Mouse (Mus musculus) cortical plate, adult 2 months (tissue): ENCODE results near the gene Pfkfb4. TPM values are rescaled to one million over a fixed set of nuclear protein-coding genes. Genes with fewer than 3 reads are reported as not detected.

Source experiments
- H3K27ac ChIP-seq: fragments of 200-500 bp; 2 replicates; pipeline ENCODE4 v1.5.1; 2012; ENCODE audit warnings: low read length, control low read depth, inconsistent platforms; ENCODE audit not compliant: insufficient read depth
- H3K4me1 ChIP-seq: fragments of 200-500 bp; 2 replicates; pipeline ENCODE4 v1.6.1; 2011; ENCODE audit warnings: low read length; ENCODE audit not compliant: control insufficient read depth, insufficient read depth
- H3K4me3 ChIP-seq: fragments of 200-500 bp; 2 replicates; pipeline ENCODE4 v1.5.1; 2011; ENCODE audit warnings: mild to moderate bottlenecking, low read length, control low read depth; ENCODE audit not compliant: insufficient read depth
- CTCF ChIP-seq: fragments of 200-500 bp; IDR thresholded peaks from 2 replicates; pipeline ENCODE4 v1.5.1; 2011; ENCODE audit warnings: mild to moderate bottlenecking, control low read depth, low read length; ENCODE audit not compliant: insufficient read depth; ENCODE audit errors: extremely low read depth
- POLR2A ChIP-seq: fragments of 200-500 bp; IDR thresholded peaks from 2 replicates; pipeline ENCODE4 v1.6.1; 2011; ENCODE audit warnings: mild to moderate bottlenecking, low read length, control low read depth; ENCODE audit not compliant: insufficient read depth; ENCODE audit errors: extremely low read depth
- polyA plus RNA-seq: library from polyadenylated mRNA; depleted of rRNA; stranded (reverse); fragments of >200 nt; gene quantifications from 2 replicates; pipeline ENCODE4 v1.2.3, GENCODE M21; 2012

Pfkfb4 gene
- polyA plus RNA-seq, 1 experiment: 20.8 TPM

DNA sequence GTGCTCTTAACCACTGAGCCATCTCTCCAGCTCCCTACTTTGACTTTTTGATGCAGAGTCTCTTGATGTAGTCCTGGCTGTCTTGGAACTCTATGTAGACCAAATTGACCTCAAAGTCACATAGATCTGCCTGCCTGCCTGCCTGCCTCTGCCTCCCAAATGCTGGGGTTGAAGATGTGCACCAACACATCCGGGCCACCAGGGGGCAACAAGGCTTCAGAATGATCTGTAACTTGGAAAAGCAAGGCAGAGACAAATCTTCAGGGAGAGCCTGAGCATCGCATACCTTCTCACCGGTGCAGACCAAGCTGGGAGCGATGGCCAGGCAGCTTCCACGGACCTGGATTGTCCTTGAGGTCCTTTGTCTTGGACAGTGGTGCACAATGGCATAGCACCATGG, 54.7 kb downstream of the Pfkfb4 start:
- H3K27ac ChIP-seq: no peak overlapping the region
- no peak overlapping the region for H3K4me3 ChIP-seq
- TF ChIP-seq CTCF (peak; percentile 58), POLR2A (no peak)
- H3K4me1 ChIP-seq: no peaks in the 10 kb centered on the region

DNA sequence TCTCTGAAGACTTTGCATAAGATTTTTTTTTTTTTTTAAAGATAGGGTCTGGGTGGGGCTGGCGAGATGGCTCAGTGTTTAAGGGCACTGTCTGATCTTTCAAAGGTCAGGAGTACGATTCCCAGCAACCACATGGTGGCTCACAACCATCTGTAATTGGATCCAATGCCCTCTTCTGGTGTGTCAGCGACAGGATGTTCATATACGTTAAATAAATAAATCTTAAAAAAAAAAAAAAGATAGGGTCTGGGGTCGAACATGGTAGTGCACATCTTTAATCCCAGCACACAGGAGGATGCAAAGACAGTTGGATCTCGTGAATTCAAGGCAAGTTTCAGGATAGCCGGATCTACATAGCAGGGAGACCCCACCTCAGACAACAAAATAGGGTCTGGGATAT, 57.7 kb downstream of the Pfkfb4 start:
- Histone ChIP-seq H3K4me3 (no peak overlapping the region), H3K4me1 (no peaks in the 10 kb centered on the region), H3K27ac (no peak overlapping the region)
- no peak for TF ChIP-seq CTCF
- no peak for TF ChIP-seq POLR2A

DNA sequence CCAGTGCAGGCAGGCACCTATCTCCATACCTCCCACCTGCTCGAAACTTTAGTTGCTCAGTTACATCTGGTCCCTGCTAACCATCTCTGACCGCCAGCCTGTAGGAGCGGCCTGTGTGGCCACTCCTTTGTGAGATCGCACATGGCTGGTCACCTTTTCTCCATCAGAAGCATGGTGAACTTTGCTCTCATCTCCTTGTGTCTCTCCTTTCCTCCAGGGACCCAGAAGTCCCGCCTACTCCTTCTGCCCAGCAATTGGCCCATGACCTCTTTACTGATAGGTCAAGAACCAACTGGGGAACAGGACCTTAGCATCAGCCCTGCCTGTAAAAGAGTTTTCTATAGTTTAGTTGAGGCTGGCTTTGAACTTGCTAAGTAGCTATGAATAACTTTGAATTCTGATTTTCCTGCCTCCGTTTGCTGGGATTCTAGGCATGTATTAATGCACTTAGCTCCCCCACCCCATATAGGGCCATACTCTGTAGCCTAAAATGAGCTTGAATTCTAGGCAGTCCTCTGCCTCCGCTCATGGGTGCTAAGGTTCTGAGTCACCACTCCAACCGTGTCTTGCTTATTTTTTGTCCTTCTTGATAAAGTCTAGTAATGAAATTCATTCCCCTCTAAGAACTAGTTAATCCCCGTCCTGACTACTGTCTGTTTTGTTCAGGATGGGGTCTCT, 58.6 kb downstream of the Pfkfb4 start:
- Histone ChIP-seq H3K27ac (no peak overlapping the region), H3K4me3 (no peak overlapping the region), H3K4me1 (no peaks in the 10 kb centered on the region)
- TF ChIP-seq POLR2A (no peak), CTCF (no peak)

DNA sequence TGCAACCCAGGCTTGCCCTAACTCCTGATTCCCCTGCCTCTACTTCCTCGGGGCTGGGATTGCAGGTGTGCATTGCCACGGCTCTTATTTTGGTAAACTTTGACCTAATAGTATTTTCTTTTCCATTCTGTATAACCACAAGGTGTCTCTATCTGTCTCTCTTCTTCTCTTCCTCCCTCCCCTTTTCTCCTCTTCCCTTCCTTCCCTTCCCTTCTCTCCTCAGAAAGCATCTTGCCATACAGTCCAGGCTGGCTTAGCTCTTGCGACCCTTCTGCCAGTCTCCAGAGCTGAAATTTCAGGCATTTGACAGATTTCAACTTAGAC, 59.1 kb downstream of the Pfkfb4 start:
- Histone ChIP-seq H3K4me1 (peaks cover 3% of the 10 kb centered on the region), H3K27ac (no peak overlapping the region), H3K4me3 (no peak overlapping the region)
- no peak for TF ChIP-seq POLR2A
- no peak for TF ChIP-seq CTCF

DNA sequence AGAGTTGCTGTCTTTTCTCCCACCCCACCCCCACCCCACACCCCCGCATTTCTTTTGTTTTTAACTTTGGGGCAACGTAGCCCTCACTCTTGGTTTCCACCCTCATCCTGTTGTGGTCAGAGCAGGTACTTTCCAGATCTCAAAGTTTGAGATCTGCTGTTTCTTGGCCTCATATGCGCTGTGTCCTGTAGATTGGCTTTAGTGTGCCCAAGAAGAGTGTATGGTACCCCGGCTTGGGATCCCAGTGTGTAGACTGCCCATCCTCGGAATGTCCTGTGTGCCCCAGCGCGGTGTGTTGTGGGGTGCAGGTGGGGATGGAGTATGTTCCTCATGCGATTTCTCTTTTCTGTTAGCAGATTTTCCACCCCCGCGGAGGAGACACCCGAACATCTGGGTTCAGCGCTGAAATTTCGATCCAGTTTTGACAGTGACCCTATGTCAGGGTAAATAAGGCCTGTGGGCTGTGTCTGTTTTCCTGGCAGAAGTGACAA, 59.5 kb downstream of the Pfkfb4 start:
- H3K4me1 ChIP-seq: peaks cover 3% of the 10 kb centered on the region
- no peak overlapping the region for H3K27ac ChIP-seq
- no peak overlapping the region for H3K4me3 ChIP-seq
- TF ChIP-seq POLR2A: no peak
- no peak for TF ChIP-seq CTCF

DNA sequence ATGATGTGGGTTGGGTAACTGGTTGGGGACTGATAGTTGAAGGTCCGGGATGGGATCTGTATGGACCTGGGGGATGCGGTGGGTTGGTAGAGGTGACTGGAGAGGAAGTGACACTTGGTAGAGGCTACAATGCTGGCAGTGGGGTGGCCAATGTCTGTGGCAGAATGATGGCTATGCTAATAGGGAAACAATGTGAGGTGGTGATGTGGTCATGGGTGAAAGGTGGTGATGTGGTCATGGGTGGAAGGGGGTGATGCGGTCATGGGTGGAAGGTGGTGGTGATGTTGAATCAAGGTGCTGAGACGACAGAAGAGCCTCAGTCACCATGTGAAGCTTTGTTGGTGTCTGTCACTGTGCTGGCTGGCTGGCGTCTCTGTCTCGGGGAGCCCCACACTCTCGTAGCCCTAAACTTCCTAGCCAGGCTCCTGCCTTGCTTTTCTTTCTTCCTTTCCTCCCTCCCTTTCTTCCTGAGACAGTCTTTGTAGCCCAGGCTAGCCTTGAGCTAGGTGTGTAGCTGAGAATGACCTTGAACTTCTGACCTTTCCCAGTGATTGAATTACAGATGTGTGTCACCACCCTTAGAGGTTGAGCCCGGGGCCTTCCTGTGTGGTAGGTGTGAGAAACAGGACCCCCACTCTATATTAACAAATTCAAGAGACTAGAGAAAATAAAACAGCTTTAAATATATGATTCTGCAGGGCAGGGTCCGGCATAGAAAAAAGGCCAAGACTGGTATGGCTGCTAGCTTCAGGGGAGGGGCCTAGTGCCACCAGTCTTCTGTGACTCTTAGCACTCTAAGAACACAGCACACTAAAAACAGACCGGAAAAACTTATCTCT, 60.3 kb downstream of the Pfkfb4 start:
- TF ChIP-seq CTCF (no peak), POLR2A (no peak)
- no peak overlapping the region for H3K27ac ChIP-seq
- H3K4me1 ChIP-seq: peaks cover 3% of the 10 kb centered on the region
- no peak overlapping the region for H3K4me3 ChIP-seq

DNA sequence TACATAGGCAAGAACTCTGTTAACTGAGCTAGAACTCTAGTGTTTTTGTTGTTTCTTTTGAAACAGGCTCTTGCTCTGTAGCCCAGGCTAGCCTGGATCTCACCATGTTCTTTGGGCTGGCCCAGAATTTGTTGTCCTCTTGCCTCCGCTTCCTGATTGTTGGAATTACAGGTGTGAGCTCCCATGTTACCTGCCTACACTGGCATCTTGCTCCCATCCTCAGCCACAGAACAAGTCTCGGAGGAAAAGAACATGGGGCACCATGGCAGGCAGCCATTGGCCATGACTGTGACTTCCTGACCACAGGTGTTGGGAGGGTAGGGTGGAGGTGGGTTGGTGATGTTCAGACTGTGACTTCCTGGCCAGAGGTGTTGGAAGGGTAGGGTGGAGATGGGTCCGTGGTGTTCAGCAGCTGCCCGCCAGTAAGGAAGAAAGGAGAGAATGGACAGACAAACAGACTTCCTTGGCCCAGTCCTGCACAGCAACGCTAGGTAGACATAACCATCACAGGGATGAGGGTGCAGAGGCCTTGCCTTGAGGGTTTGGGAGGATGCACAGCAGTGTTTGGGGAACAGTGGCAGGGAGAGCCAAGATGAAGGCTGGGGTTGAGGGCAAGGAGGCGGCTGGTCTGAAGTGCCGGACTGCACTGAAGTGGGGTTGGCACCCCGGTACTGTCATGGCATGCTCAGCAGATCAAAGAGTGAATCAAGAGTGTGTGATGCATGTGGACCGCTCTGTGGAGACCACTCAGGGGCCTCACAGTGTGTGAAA, 61.1 kb downstream of the Pfkfb4 start:
- TF ChIP-seq CTCF (no peak), POLR2A (no peak)
- peaks cover 3% of the 10 kb centered on the region for H3K4me1 ChIP-seq
- H3K4me3 ChIP-seq: no peak overlapping the region
- H3K27ac ChIP-seq: no peak overlapping the region

DNA sequence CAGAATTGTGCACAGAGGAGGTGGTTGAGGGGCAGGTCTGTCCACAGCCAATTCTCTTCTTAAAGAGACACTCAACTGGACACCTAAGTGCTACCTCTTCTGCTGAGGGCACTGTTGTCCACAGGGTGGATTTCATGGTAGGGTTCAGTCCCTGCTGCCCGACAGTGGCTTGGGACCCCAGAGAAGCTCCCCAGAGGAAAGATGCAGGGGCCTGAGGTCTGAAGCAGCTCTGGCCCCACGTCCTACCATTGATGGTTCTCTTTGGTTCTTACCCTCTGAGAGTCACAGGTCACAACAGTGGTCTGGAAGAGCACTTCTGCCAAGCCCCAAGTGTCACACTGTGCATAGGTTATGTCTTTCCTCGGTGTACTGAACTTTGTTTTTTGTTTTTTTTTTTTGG, 61.8 kb downstream of the Pfkfb4 start:
- TF ChIP-seq CTCF (no peak), POLR2A (no peak)

DNA sequence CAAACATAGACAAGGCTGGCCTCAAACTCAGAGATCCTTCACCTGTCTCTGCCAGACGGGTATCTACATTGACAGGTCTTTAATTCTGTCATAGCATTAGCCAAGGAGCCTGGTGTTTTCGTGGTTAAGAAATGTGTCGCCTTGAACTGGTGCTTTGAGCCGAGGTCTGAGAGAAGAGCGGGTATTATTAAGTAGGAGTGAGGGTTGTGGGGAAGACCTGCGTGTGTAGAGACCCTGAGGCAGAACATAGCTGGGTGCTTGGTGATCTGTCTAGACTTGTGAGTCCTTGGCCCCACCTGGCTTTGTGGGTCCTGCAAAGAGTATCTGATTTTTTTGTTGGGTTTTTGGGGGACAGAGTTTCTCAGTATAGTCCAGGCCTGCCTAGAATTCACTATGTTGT, 62.3 kb downstream of the Pfkfb4 start:
- Histone ChIP-seq H3K27ac (no peak overlapping the region), H3K4me1 (peaks cover 5% of the 10 kb centered on the region), H3K4me3 (no peak overlapping the region)
- TF ChIP-seq CTCF (no peak), POLR2A (no peak)

More for the DNA sequence above, 61.8 kb downstream of the Pfkfb4 start:
- H3K4me3 ChIP-seq: no peak overlapping the region
- H3K27ac ChIP-seq: no peak overlapping the region
- H3K4me1 ChIP-seq: peaks cover 3% of the 10 kb centered on the region
